14 mouse cellular contexts compared by ENCODE assay signal in the genomic region with DNA sequence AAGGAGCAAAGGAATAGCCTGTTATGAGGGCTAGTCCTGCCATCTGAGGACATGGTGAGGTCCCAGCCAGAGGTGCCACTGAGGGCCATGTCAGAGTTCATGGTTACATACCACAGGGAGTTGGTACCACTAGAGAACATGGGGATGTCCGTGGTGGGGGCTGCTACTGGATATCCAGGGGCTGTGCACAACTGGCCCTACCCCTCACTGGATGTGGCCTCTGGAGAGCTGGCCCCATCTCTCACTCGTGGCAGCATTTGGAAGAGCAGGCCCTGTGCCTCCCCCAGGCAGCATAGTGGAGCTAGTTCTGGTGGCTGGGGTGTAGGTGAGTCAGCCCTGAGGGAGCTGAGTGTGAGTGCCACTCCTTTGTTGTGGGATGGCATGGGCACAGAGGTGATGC. TPM values are rescaled to one million over a fixed set of nuclear protein-coding genes. Genes with fewer than 3 reads are reported as not detected.
DNase-seq lines count a peak whose midpoint lies in the region; ATAC-seq and TF ChIP-seq lines count a peak whose summit lies in the region.
"Had no signal": no experiment of that assay in that cellular context is flagged by ENCODE, and none has a peak within 500 bp of the region (broad histone marks: within the 10 kb centered on the region; RNA-seq: fewer than 3 reads in every experiment).

No protein-coding gene starts in this region.

- no peak for DNase-seq in forebrain, embryonic 14.5 days (ENCODE audit: low spot score)
- no peak for DNase-seq in hindbrain, postnatal 0 days (ENCODE audit: low spot score)
- no peak for DNase-seq in hindbrain, embryonic 10.5 days (ENCODE audit: low spot score)
- DNase-seq in midbrain, embryonic 14.5 days, result no peak
- DNase-seq in embryo, embryonic 11 days, result no peak
- no peak for DNase-seq in left cerebral cortex, postnatal 36 days (ENCODE audit: low spot score in 2 of 2)
- DNase-seq: adrenal gland, postnatal 25 days; kidney, adult 18-20 months; thymus, postnatal 14 days had no signal

- peaks cover 47% of the 10 kb centered on the region for H3K36me3 ChIP-seq in forebrain, embryonic 13.5 days (ENCODE audit: poor library complexity, severe bottlenecking)
- H3K36me3 ChIP-seq in forebrain, embryonic 14.5 days (ENCODE audit: control insufficient read depth, insufficient read depth, low read length), result peaks cover 40% of the 10 kb centered on the region
- H3K36me3 ChIP-seq in hindbrain, postnatal 0 days (ENCODE audit: insufficient read depth, low read length), result peaks cover 9% of the 10 kb centered on the region
- peaks cover 57% of the 10 kb centered on the region for H3K36me3 ChIP-seq in hindbrain, embryonic 10.5 days
- peaks cover 13% of the 10 kb centered on the region; the same call in 1 of the 2 replicates for H3K36me3 ChIP-seq in midbrain, embryonic 16.5 days (ENCODE audit: control insufficient read depth, insufficient read depth, low read length)
- peaks cover 47% of the 10 kb centered on the region for H3K36me3 ChIP-seq in midbrain, embryonic 14.5 days (ENCODE audit: control insufficient read depth, insufficient read depth, low read length)

- H3K9me3 ChIP-seq in forebrain, embryonic 13.5 days (replicated peaks), result no peaks in the 10 kb centered on the region
- H3K9me3 ChIP-seq in forebrain, embryonic 14.5 days (replicated peaks; ENCODE audit: control insufficient read depth, low read length), result no peaks in the 10 kb centered on the region
- no peaks in the 10 kb centered on the region for H3K9me3 ChIP-seq in hindbrain, postnatal 0 days (ENCODE audit: low read length)
- no peaks in the 10 kb centered on the region for H3K9me3 ChIP-seq in hindbrain, embryonic 10.5 days
- no peaks in the 10 kb centered on the region for H3K9me3 ChIP-seq in midbrain, embryonic 16.5 days (replicated peaks; ENCODE audit: control insufficient read depth, low read length, poor library complexity, severe bottlenecking)
- H3K9me3 ChIP-seq in midbrain, embryonic 14.5 days (ENCODE audit: control insufficient read depth, low read length), result no peaks in the 10 kb centered on the region
- H3K9me3 ChIP-seq: midbrain, embryonic 12.5 days; stomach, embryonic 15.5 days had no signal

- H3K9ac ChIP-seq in forebrain, embryonic 13.5 days, result no peak overlapping the region
- no peak overlapping the region for H3K9ac ChIP-seq in forebrain, embryonic 14.5 days (ENCODE audit: low read length)
- H3K9ac ChIP-seq in hindbrain, postnatal 0 days (replicated peaks; ENCODE audit: low read length), result no peak overlapping the region
- no peak overlapping the region for H3K9ac ChIP-seq in midbrain, embryonic 16.5 days (ENCODE audit: low read depth, low read length)
- H3K9ac ChIP-seq in midbrain, embryonic 14.5 days (replicated peaks; ENCODE audit: low read length), result no peak overlapping the region
- H3K9ac ChIP-seq: midbrain, embryonic 12.5 days; stomach, embryonic 15.5 days had no signal

- H3K4me2 ChIP-seq in forebrain, embryonic 13.5 days, result no peak overlapping the region
- no peak overlapping the region for H3K4me2 ChIP-seq in forebrain, embryonic 14.5 days (ENCODE audit: low read length)
- H3K4me2 ChIP-seq in hindbrain, postnatal 0 days (ENCODE audit: low read depth, low read length), result no peak overlapping the region
- H3K4me2 ChIP-seq in midbrain, embryonic 16.5 days (ENCODE audit: low read length), result no peak overlapping the region
- H3K4me2 ChIP-seq in midbrain, embryonic 14.5 days (ENCODE audit: low read length), result no peak overlapping the region
- H3K4me2 ChIP-seq: midbrain, embryonic 12.5 days; stomach, embryonic 15.5 days had no signal

- 0 out of 2 replicates have a peak, but pooled peaks have one; percentile 16 for ATAC-seq in forebrain, embryonic 13.5 days
- ATAC-seq in forebrain, embryonic 14.5 days, result no peak
- 0 out of 2 replicates have a peak, but pooled peaks have one; percentile 38 for ATAC-seq in hindbrain, postnatal 0 days
- peak; percentile 17; the same call in 1 of the 2 replicates for ATAC-seq in midbrain, embryonic 16.5 days
- ATAC-seq in midbrain, embryonic 14.5 days (ENCODE audit: low FRiP score, low TSS enrichment), result no peak
- ATAC-seq: activated CD4-positive, CD25-positive, alpha-beta regulatory T cell, adult 4 months had no signal

- H3K27ac ChIP-seq in forebrain, embryonic 13.5 days, result no peak overlapping the region
- H3K27ac ChIP-seq in forebrain, embryonic 14.5 days (ENCODE audit: low read depth, low read length), result no peak overlapping the region
- no peak overlapping the region; the same call in 1 of the 2 replicates for H3K27ac ChIP-seq in hindbrain, postnatal 0 days
- no peak overlapping the region for H3K27ac ChIP-seq in hindbrain, embryonic 10.5 days
- no peak overlapping the region for H3K27ac ChIP-seq in midbrain, embryonic 16.5 days (ENCODE audit: low read length)
- no peak overlapping the region for H3K27ac ChIP-seq in midbrain, embryonic 14.5 days (replicated peaks; ENCODE audit: low read depth, low read length)
- H3K27ac ChIP-seq: midbrain, embryonic 12.5 days; stomach, embryonic 15.5 days had no signal

- TF ChIP-seq CTCF in hindbrain, postnatal 0 days (IDR thresholded peaks at IDR 0.05; ENCODE audit: low read depth), result no peak

- H3K4me1 ChIP-seq in forebrain, embryonic 13.5 days, result no peaks in the 10 kb centered on the region
- H3K4me1 ChIP-seq in forebrain, embryonic 14.5 days (ENCODE audit: control insufficient read depth, insufficient read depth, low read length), result no peaks in the 10 kb centered on the region
- H3K4me1 ChIP-seq in hindbrain, postnatal 0 days (ENCODE audit: insufficient read depth, low read length), result no peaks in the 10 kb centered on the region
- H3K4me1 ChIP-seq in hindbrain, embryonic 10.5 days (replicated peaks), result no peaks in the 10 kb centered on the region
- no peaks in the 10 kb centered on the region for H3K4me1 ChIP-seq in midbrain, embryonic 16.5 days (ENCODE audit: control insufficient read depth, insufficient read depth, low read length)
- H3K4me1 ChIP-seq in midbrain, embryonic 14.5 days (ENCODE audit: control insufficient read depth, insufficient read depth, low read length), result no peaks in the 10 kb centered on the region
- H3K4me1 ChIP-seq: midbrain, embryonic 12.5 days; stomach, embryonic 15.5 days had no signal

- 90% methylated on average over 2 of the region's 2 CpGs for WGBS in forebrain, embryonic 13.5 days
- 90% methylated on average over 2 of the region's 2 CpGs for WGBS in forebrain, embryonic 14.5 days
- WGBS in hindbrain, postnatal 0 days, result 84% methylated on average over 2 of the region's 2 CpGs
- WGBS in hindbrain, embryonic 10.5 days, result 86% methylated on average over 2 of the region's 2 CpGs
- 86% methylated on average over 2 of the region's 2 CpGs for WGBS in midbrain, embryonic 16.5 days
- WGBS in midbrain, embryonic 14.5 days, result 92% methylated on average over 2 of the region's 2 CpGs

- H3K27me3 ChIP-seq in forebrain, embryonic 13.5 days, result no peaks in the 10 kb centered on the region
- H3K27me3 ChIP-seq in forebrain, embryonic 14.5 days (replicated peaks; ENCODE audit: control insufficient read depth, insufficient read depth, low read length), result no peaks in the 10 kb centered on the region
- no peaks in the 10 kb centered on the region for H3K27me3 ChIP-seq in hindbrain, postnatal 0 days (ENCODE audit: insufficient read depth, low read length)
- H3K27me3 ChIP-seq in hindbrain, embryonic 10.5 days (ENCODE audit: insufficient read depth, poor library complexity, severe bottlenecking), result no peaks in the 10 kb centered on the region
- no peaks in the 10 kb centered on the region for H3K27me3 ChIP-seq in midbrain, embryonic 16.5 days (ENCODE audit: control insufficient read depth, insufficient read depth, low read depth, low read length)
- H3K27me3 ChIP-seq in midbrain, embryonic 14.5 days (ENCODE audit: control insufficient read depth, insufficient read depth, low read length), result no peaks in the 10 kb centered on the region
- H3K27me3 ChIP-seq: midbrain, embryonic 12.5 days; stomach, embryonic 15.5 days had no signal

- no peak overlapping the region for H3K4me3 ChIP-seq in forebrain, embryonic 13.5 days
- no peak overlapping the region for H3K4me3 ChIP-seq in forebrain, embryonic 14.5 days (ENCODE audit: low read depth, low read length)
- H3K4me3 ChIP-seq in hindbrain, postnatal 0 days (ENCODE audit: low read length), result no peak overlapping the region
- no peak overlapping the region for H3K4me3 ChIP-seq in hindbrain, embryonic 10.5 days
- H3K4me3 ChIP-seq in midbrain, embryonic 16.5 days (ENCODE audit: low read depth, low read length), result no peak overlapping the region
- H3K4me3 ChIP-seq in midbrain, embryonic 14.5 days (replicated peaks; ENCODE audit: low read depth, low read length), result no peak overlapping the region
- H3K4me3 ChIP-seq: midbrain, embryonic 12.5 days; stomach, embryonic 15.5 days had no signal

- intact Hi-C loops in left cerebral cortex, postnatal 36 days (cut with DNase I), result no loop called here

RNA-seq across cellular contexts. Expression of a gene that starts 14.9 kb away (rescaled TPM):
- polyA plus RNA-seq in forebrain, embryonic 13.5 days (2015; fragmentation: Nextera tagmentation; extraction: Ambion mirVana), result 352 and 406 TPM in 2 replicates
- polyA plus RNA-seq in forebrain, embryonic 14.5 days (2014; fragmentation: Nextera tagmentation; extraction: Ambion mirVana), result 397 and 481 TPM in 2 replicates
- total RNA-seq in hindbrain, postnatal 0 days (2014; rRNA removed), result 107 and 129 TPM in 2 replicates
- 651 and 656 TPM in 2 replicates for polyA plus RNA-seq in hindbrain, postnatal 0 days (2015; fragmentation: Nextera tagmentation; extraction: Ambion mirVana)
- polyA plus RNA-seq in hindbrain, embryonic 10.5 days (2016; fragmentation: Nextera tagmentation; extraction: Ambion mirVana), result 349 and 378 TPM in 2 replicates
- 403 and 425 TPM in 2 replicates for polyA plus RNA-seq in midbrain, embryonic 16.5 days (2015; fragmentation: Nextera tagmentation; extraction: Ambion mirVana)
- 428 and 578 TPM in 2 replicates for polyA plus RNA-seq in midbrain, embryonic 14.5 days (2014; fragmentation: Nextera tagmentation; extraction: Ambion mirVana)
- 100 to 1,000 TPM; 180 to 195 TPM for total RNA-seq in left cerebral cortex, postnatal 36 days (2021)

RNA-seq across cellular contexts. Expression of a gene that starts 17.2 kb away (rescaled TPM):
- 74.6 and 78.9 TPM in 2 replicates for polyA plus RNA-seq in forebrain, embryonic 13.5 days (2015; fragmentation: Nextera tagmentation; extraction: Ambion mirVana)
- polyA plus RNA-seq in forebrain, embryonic 14.5 days (2014; fragmentation: Nextera tagmentation; extraction: Ambion mirVana), result 81.8 and 88.0 TPM in 2 replicates
- 48.7 and 53.3 TPM in 2 replicates for total RNA-seq in hindbrain, postnatal 0 days (2014; rRNA removed)
- 80.6 and 82.7 TPM in 2 replicates for polyA plus RNA-seq in hindbrain, postnatal 0 days (2015; fragmentation: Nextera tagmentation; extraction: Ambion mirVana)
- 66.7 and 78.6 TPM in 2 replicates for polyA plus RNA-seq in hindbrain, embryonic 10.5 days (2016; fragmentation: Nextera tagmentation; extraction: Ambion mirVana)
- polyA plus RNA-seq in midbrain, embryonic 16.5 days (2015; fragmentation: Nextera tagmentation; extraction: Ambion mirVana), result 77.2 and 86.4 TPM in 2 replicates
- 83.4 and 96.0 TPM in 2 replicates for polyA plus RNA-seq in midbrain, embryonic 14.5 days (2014; fragmentation: Nextera tagmentation; extraction: Ambion mirVana)
- total RNA-seq in left cerebral cortex, postnatal 36 days (2021), result 10 to 100 TPM; 60.4 to 64.2 TPM

RNA-seq across cellular contexts. Expression of a gene that starts 48.8 kb away (rescaled TPM):
- polyA plus RNA-seq in forebrain, embryonic 13.5 days (2015; fragmentation: Nextera tagmentation; extraction: Ambion mirVana), result 62.6 and 65.9 TPM in 2 replicates
- 76.5 and 101 TPM in 2 replicates for polyA plus RNA-seq in forebrain, embryonic 14.5 days (2014; fragmentation: Nextera tagmentation; extraction: Ambion mirVana)
- total RNA-seq in hindbrain, postnatal 0 days (2014; rRNA removed), result 243 and 269 TPM in 2 replicates
- 57.3 and 57.8 TPM in 2 replicates for polyA plus RNA-seq in hindbrain, postnatal 0 days (2015; fragmentation: Nextera tagmentation; extraction: Ambion mirVana)
- 36.5 and 42.3 TPM in 2 replicates for polyA plus RNA-seq in hindbrain, embryonic 10.5 days (2016; fragmentation: Nextera tagmentation; extraction: Ambion mirVana)
- polyA plus RNA-seq in midbrain, embryonic 16.5 days (2015; fragmentation: Nextera tagmentation; extraction: Ambion mirVana), result 75.7 and 78.7 TPM in 2 replicates
- 140 and 143 TPM in 2 replicates for polyA plus RNA-seq in midbrain, embryonic 14.5 days (2014; fragmentation: Nextera tagmentation; extraction: Ambion mirVana)
- total RNA-seq in left cerebral cortex, postnatal 36 days (2021), result 100 to 1,000 TPM; 187 to 233 TPM

RNA-seq across cellular contexts. Expression of a gene that starts 54.8 kb away (rescaled TPM):
- polyA plus RNA-seq in forebrain, embryonic 13.5 days (2015; fragmentation: Nextera tagmentation; extraction: Ambion mirVana), result 0.61 and 1.3 TPM in 2 replicates
- polyA plus RNA-seq in forebrain, embryonic 14.5 days (2014; fragmentation: Nextera tagmentation; extraction: Ambion mirVana), result 0.32 and 0.58 TPM in 2 replicates
- total RNA-seq in hindbrain, postnatal 0 days (2014; rRNA removed), result 1.8 and 7.0 TPM in 2 replicates
- polyA plus RNA-seq in hindbrain, postnatal 0 days (2015; fragmentation: Nextera tagmentation; extraction: Ambion mirVana), result 1.5 and 1.8 TPM in 2 replicates
- 0.25 and 0.38 TPM in 2 replicates for polyA plus RNA-seq in hindbrain, embryonic 10.5 days (2016; fragmentation: Nextera tagmentation; extraction: Ambion mirVana)
- 1.4 and 1.7 TPM in 2 replicates for polyA plus RNA-seq in midbrain, embryonic 16.5 days (2015; fragmentation: Nextera tagmentation; extraction: Ambion mirVana)
- polyA plus RNA-seq in midbrain, embryonic 14.5 days (2014; fragmentation: Nextera tagmentation; extraction: Ambion mirVana), result 0.61 and 1.4 TPM in 2 replicates
- under 1 TPM; 0.57 to 0.91 TPM for total RNA-seq in left cerebral cortex, postnatal 36 days (2021)

Comparison
In these comparisons a context has a peak if more than half of its experiments do, and no peak if none do; other contexts are left out.
1. ATAC-seq: peak in forebrain, embryonic 13.5 days (single experiment), hindbrain, postnatal 0 days (single experiment) and midbrain, embryonic 16.5 days (single experiment); none in forebrain, embryonic 14.5 days (single experiment) and midbrain, embryonic 14.5 days (single experiment).